Mouse (Mus musculus): ENCODE measurements around the gene Myo1e. TPM values are rescaled to one million over a fixed set of nuclear protein-coding genes. Genes with fewer than 3 reads are reported as not detected.
A peak's percentile ranks its signal among the peaks of the same experiment; 100 is the strongest.

Gene Myo1e
- total RNA-seq, 2 experiments from 2014 or later, result 22.6 to 23.3 TPM

- no peak for DNase-seq
- intact Hi-C loops (cut with DNase I), result loop anchor here (1.0 to 5.0 kb wide), 3 partner anchors 185 to 375 kb away; partner anchors contain the start of gene Myo1e
These were observed 184.8 kb downstream of the Myo1e start for GRCm38 (mm10) chr9:70391660-70392562.

- peak; percentile 52 to 67 for DNase-seq
- intact Hi-C loops (cut with DNase I), result loop anchor here (1.0 to 5.0 kb wide), 3 partner anchors 186 to 375 kb away; partner anchors contain the start of gene Myo1e
These were observed 185.4 kb downstream of the Myo1e start for GRCm38 (mm10) chr9:70392563-70392907.

GRCm38 (mm10) chr9:70395617-70396016, 188.5 kb downstream of the Myo1e start:
- peak in 1 of 2 experiments; percentile 23 for DNase-seq

GRCm38 (mm10) chr9:70396083-70396482, 188.9 kb downstream of the Myo1e start:
- intact Hi-C loops (cut with DNase I), result no loop called here
- no peak for DNase-seq

More at GRCm38 (mm10) chr9:70395617-70396016, 188.5 kb downstream of the Myo1e start:
- intact Hi-C loops (cut with DNase I), result no loop called here

- intact Hi-C loops (cut with DNase I), result loop anchor here (10.0 kb wide), 1 partner anchor 693 kb away; no protein-coding TSS in a partner anchor
These were observed 194.9 kb downstream of the Myo1e start for GRCm38 (mm10) chr9:70401937-70402539.

GRCm38 (mm10) chr9:70406596-70406995, 199.4 kb downstream of the Myo1e start:
- DNase-seq, result no peak
- intact Hi-C loops (cut with DNase I), result loop anchor here (5.0 to 10.0 kb wide), 2 partner anchors 106 to 688 kb away; no protein-coding TSS in a partner anchor

More at GRCm38 (mm10) chr9:70401937-70402539, 194.9 kb downstream of the Myo1e start:
- DNase-seq, result no peak

GRCm38 (mm10) chr9:70408791-70409190, 201.6 kb downstream of the Myo1e start:
- DNase-seq, result peak; percentile 45 to 57
- intact Hi-C loops (cut with DNase I), result loop anchor here (5.0 to 10.0 kb wide), 2 partner anchors 104 to 686 kb away; no protein-coding TSS in a partner anchor

GRCm38 (mm10) chr9:70409743-70410142, 202.6 kb downstream of the Myo1e start:
- intact Hi-C loops (cut with DNase I), result loop anchor here (5.0 to 10.0 kb wide), 2 partner anchors 103 to 685 kb away; no protein-coding TSS in a partner anchor

GRCm38 (mm10) chr9:70410668-70411067, 203.5 kb downstream of the Myo1e start:
- DNase-seq, result no peak
- intact Hi-C loops (cut with DNase I), result no loop called here

More at GRCm38 (mm10) chr9:70409743-70410142, 202.6 kb downstream of the Myo1e start:
- DNase-seq, result no peak

GRCm38 (mm10) chr9:70413038-70413437, 205.9 kb downstream of the Myo1e start:
- intact Hi-C loops (cut with DNase I), result no loop called here
- DNase-seq, result no peak

GRCm38 (mm10) chr9:70416412-70416811, 209.3 kb downstream of the Myo1e start:
- no peak for DNase-seq
- intact Hi-C loops (cut with DNase I), result loop anchor here (5.0 kb wide), 1 partner anchor 151 kb away; no protein-coding TSS in a partner anchor

- peak; percentile 91 to 92 for DNase-seq
- intact Hi-C loops (cut with DNase I), result no loop called here
These were observed 214.3 kb downstream of the Myo1e start, which contains the start of gene Ccnb2 for GRCm38 (mm10) chr9:70421257-70422056. TSS of gene Ccnb2 (minus strand) at chr9:70421547.

GRCm38 (mm10) chr9:70422661-70423060, 215.5 kb downstream of the Myo1e start:
- intact Hi-C loops (cut with DNase I), result no loop called here
- DNase-seq, result no peak

GRCm38 (mm10) chr9:70439959-70440358, 232.8 kb downstream of the Myo1e start:
- peak; percentile 46 to 57 for DNase-seq
- intact Hi-C loops (cut with DNase I), result no loop called here

GRCm38 (mm10) chr9:70449072-70449471, 241.9 kb downstream of the Myo1e start:
- intact Hi-C loops (cut with DNase I), result no loop called here
- no peak for DNase-seq

Small RNAs within 50 kb of the gene (microRNA-seq; reads per million reads assigned to microRNA genes)
- gene Mir5626, result 0 to 2.4 reads per million in 2 experiments

Other genes starting within 250 kb of the Myo1e start
- gene Bnip2, start 217.9 kb upstream of the Myo1e start, total RNA-seq (2021), result 100 to 1,000 TPM; 102 to 107 TPM
- 10 to 100 TPM; 73.3 to 77.8 TPM for gene Gtf2a2, start 194.8 kb upstream of the Myo1e start, total RNA-seq (2021)
- gene Gcnt3, start 169.3 kb upstream of the Myo1e start, total RNA-seq (2021), result not detected
- gene Fam81a, start 64.8 kb upstream of the Myo1e start, total RNA-seq (2021), result 10 to 100 TPM; 20.2 to 20.8 TPM
- 10 to 100 TPM; 22.0 to 22.2 TPM for gene Ccnb2, start 214.2 kb downstream of the Myo1e start, total RNA-seq (2021)